ENCODE assay signal across 8 mouse cellular contexts in the genomic region with DNA sequence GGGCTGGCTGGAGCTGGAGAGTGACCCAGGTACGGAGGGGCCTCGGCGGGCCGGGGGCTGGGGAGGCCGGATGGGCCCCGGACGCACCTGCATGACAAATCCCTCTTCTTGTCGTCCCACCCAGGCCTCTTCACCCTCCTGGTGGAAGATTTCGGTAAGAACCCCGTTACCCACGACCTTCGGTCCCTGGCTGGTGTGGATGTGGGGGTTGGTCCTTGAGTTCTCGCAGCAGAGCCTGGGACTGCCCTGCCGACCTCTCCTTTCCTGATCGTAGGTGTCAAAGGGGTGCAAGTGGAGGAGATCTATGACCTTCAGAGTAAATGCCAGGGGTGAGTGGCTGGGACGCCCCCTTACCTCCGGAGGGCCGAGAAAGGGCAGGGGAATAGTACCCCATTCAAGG. TPM values are rescaled to one million over a fixed set of nuclear protein-coding genes. Genes with fewer than 3 reads are reported as not detected.
DNase-seq lines count a peak whose midpoint lies in the region; ATAC-seq and TF ChIP-seq lines count a peak whose summit lies in the region.

No protein-coding gene starts in this region.

- no peaks in the 10 kb centered on the region for H3K9me3 ChIP-seq in embryonic facial prominence, embryonic 12.5 days
- H3K9me3 ChIP-seq in intestine, embryonic 14.5 days (ENCODE audit: control insufficient read depth, low read length), result no peaks in the 10 kb centered on the region

- no peak for TF ChIP-seq POLR2A in myocyte (IDR thresholded peaks at IDR 0.05; ENCODE audit: insufficient read length, low read depth)

- DNase-seq in left cerebral cortex, adult 2 months (ENCODE audit: extremely low spot score in 1 of 2, low spot score in 2 of 2), result no peak
- DNase-seq in left cerebral cortex, postnatal 10 days (ENCODE audit: extremely low spot score in 1 of 2, low spot score in 2 of 2), result no peak
- DNase-seq in intestine, embryonic 14.5 days (ENCODE audit: low spot score), result no peak
- DNase-seq in adrenal gland, adult 18-20 months (ENCODE audit: low spot score in 2 of 2), result no peak
- DNase-seq in urinary bladder, postnatal 36 days (ENCODE audit: low spot score in 2 of 2), result no peak
- DNase-seq in embryo, embryonic 11 days, result no peak

- no peak; the same call in 1 of the 2 replicates for ATAC-seq in embryonic facial prominence, embryonic 12.5 days (ENCODE audit: insufficient number of reproducible peaks, insufficient read depth, low FRiP score, low TSS enrichment)
- no peak for ATAC-seq in intestine, embryonic 14.5 days (replicated peaks; ENCODE audit: low FRiP score, low TSS enrichment, low read depth)

- peaks cover 21% of the 10 kb centered on the region for H3K79me2 ChIP-seq in myocyte (ENCODE audit: control insufficient read depth, insufficient read depth)

- peak overlapping the region; percentile 69 for H3ac ChIP-seq in myocyte (ENCODE audit: control insufficient read depth, insufficient read length)

- 1% methylated on average over 18 of the region's 18 CpGs for WGBS in embryonic facial prominence, embryonic 12.5 days
- WGBS in intestine, embryonic 14.5 days, result under 1% methylated on average over 18 of the region's 18 CpGs

- intact Hi-C loops in left cerebral cortex, adult 2 months (cut with DNase I), result loop anchor here (2.0 to 5.0 kb wide), 3 partner anchors 45 to 234 kb away; partner anchors contain the start of genes Capn7, Gnl3 and Pbrm1
- intact Hi-C loops in left cerebral cortex, postnatal 10 days (cut with DNase I), result loop anchor here (5.0 kb wide), 1 partner anchor 44 kb away; the partner anchor contains the start of gene Tnnc1

- peak overlapping the region; percentile 98 for H3K9ac ChIP-seq in embryonic facial prominence, embryonic 12.5 days
- H3K9ac ChIP-seq in intestine, embryonic 14.5 days (ENCODE audit: low read length), result peak overlapping the region; percentile 96

- peak overlapping the region; percentile 99 for H3K4me3 ChIP-seq in left cerebral cortex, adult 2 months
- peak overlapping the region; percentile 82 for H3K4me3 ChIP-seq in embryonic facial prominence, embryonic 12.5 days
- H3K4me3 ChIP-seq in intestine, embryonic 14.5 days (ENCODE audit: low read depth, low read length), result peak overlapping the region; percentile 97
- H3K4me3 ChIP-seq in myocyte, result peak overlapping the region; percentile 89

- H3K27me3 ChIP-seq in embryonic facial prominence, embryonic 12.5 days, result no peaks in the 10 kb centered on the region
- no peaks in the 10 kb centered on the region for H3K27me3 ChIP-seq in intestine, embryonic 14.5 days (replicated peaks; ENCODE audit: control insufficient read depth, insufficient read depth, low read length)
- H3K27me3 ChIP-seq in myocyte (ENCODE audit: control insufficient read depth, insufficient read depth, insufficient read length), result no peaks in the 10 kb centered on the region

- peak overlapping the region; percentile 89 for H3K27ac ChIP-seq in left cerebral cortex, adult 2 months
- peak overlapping the region; percentile 91; the same call in 1 of the 2 replicates for H3K27ac ChIP-seq in embryonic facial prominence, embryonic 12.5 days
- H3K27ac ChIP-seq in intestine, embryonic 14.5 days (ENCODE audit: low read depth), result peak overlapping the region; percentile 92

- H3K36me3 ChIP-seq in embryonic facial prominence, embryonic 12.5 days, result peaks cover 40% of the 10 kb centered on the region
- peaks cover 41% of the 10 kb centered on the region for H3K36me3 ChIP-seq in intestine, embryonic 14.5 days (ENCODE audit: control insufficient read depth, insufficient read depth, low read length)
- peaks cover 35% of the 10 kb centered on the region for H3K36me3 ChIP-seq in myocyte (ENCODE audit: control insufficient read depth, insufficient read depth)

- TF ChIP-seq CTCF in left cerebral cortex, adult 2 months (IDR thresholded peaks at IDR 0.05), result no peak

- peaks cover 11% of the 10 kb centered on the region for H3K4me1 ChIP-seq in embryonic facial prominence, embryonic 12.5 days
- peaks cover 10% of the 10 kb centered on the region; the same call in 1 of the 2 replicates for H3K4me1 ChIP-seq in intestine, embryonic 14.5 days (replicated peaks; ENCODE audit: control insufficient read depth, insufficient read depth, low read length)

- H3K4me2 ChIP-seq in embryonic facial prominence, embryonic 12.5 days (replicated peaks), result peak overlapping the region; percentile 85
- H3K4me2 ChIP-seq in intestine, embryonic 14.5 days (ENCODE audit: low read length), result peak overlapping the region; percentile 80
- H3K4me2 ChIP-seq in myocyte (ENCODE audit: low read depth), result peak overlapping the region; percentile 90

TF ChIP-seq in myocyte, 11 proteins besides CTCF, POLR2A, EP300 and RAD21:
- no peak for TF ChIP-seq REST (IDR thresholded peaks at IDR 0.05; ENCODE audit: insufficient read depth, insufficient read length)
- no peak for TF ChIP-seq MYOG (IDR thresholded peaks at IDR 0.05; ENCODE audit: control insufficient read depth in 1 of 3, insufficient read depth in 1 of 3, insufficient read length in 2 of 3, low read depth in 2 of 3)
- no peak for TF ChIP-seq TCF12 (IDR thresholded peaks at IDR 0.05; ENCODE audit: insufficient read depth, poor library complexity, severe bottlenecking)
- TF ChIP-seq E2F4 (IDR thresholded peaks at IDR 0.05; ENCODE audit: insufficient read depth), result no peak
- no peak for TF ChIP-seq MAX (IDR thresholded peaks at IDR 0.05; ENCODE audit: low read depth)
- TF ChIP-seq USF1 (IDR thresholded peaks at IDR 0.05; ENCODE audit: low read depth), result no peak
- TF ChIP-seq SRF (IDR thresholded peaks at IDR 0.05; ENCODE audit: control insufficient read depth, insufficient read length, low read depth), result no peak
- no peak for TF ChIP-seq MYOD1 (IDR thresholded peaks at IDR 0.05; ENCODE audit: control insufficient read depth in 1 of 3, insufficient read length in 2 of 3, low read depth in 2 of 3)
- no peak for TF ChIP-seq POLR2AphosphoS2 (IDR thresholded peaks at IDR 0.05; ENCODE audit: insufficient read length, low read depth)
- TF ChIP-seq CEBPB (IDR thresholded peaks at IDR 0.05; ENCODE audit: insufficient read depth, poor library complexity, severe bottlenecking), result no peak
- TF ChIP-seq TCF3 (IDR thresholded peaks at IDR 0.05; ENCODE audit: insufficient read length, low read depth), result no peak

RNA-seq across cellular contexts. Expression of gene Bap1, which starts 0.4 kb away (rescaled TPM):
- 100 to 1,000 TPM; 142 to 146 TPM for total RNA-seq in left cerebral cortex, adult 2 months (2021)
- total RNA-seq in left cerebral cortex, postnatal 10 days (2021), result 100 to 1,000 TPM; 125 to 130 TPM
- polyA plus RNA-seq in embryonic facial prominence, embryonic 12.5 days (2016; fragmentation: Nextera tagmentation; extraction: Ambion mirVana), result 101 and 104 TPM in 2 replicates
- 78.9 and 84.9 TPM in 2 replicates for polyA plus RNA-seq in intestine, embryonic 14.5 days (2014; fragmentation: Nextera tagmentation; extraction: Ambion mirVana)
- polyA plus RNA-seq in myocyte (2012; fragmentation: generic; extraction: Trizol), result 42.6 TPM
- total RNA-seq in adrenal gland, adult 18-20 months (2021), result 10 to 100 TPM; 55.9 to 69.2 TPM

RNA-seq across cellular contexts. Expression of gene Phf7, which starts 0.5 kb away (rescaled TPM):
- total RNA-seq in left cerebral cortex, adult 2 months (2021), result 1 to 10 TPM; 3.3 to 4.3 TPM
- total RNA-seq in left cerebral cortex, postnatal 10 days (2021), result 1 to 10 TPM; 5.0 to 5.3 TPM
- polyA plus RNA-seq in embryonic facial prominence, embryonic 12.5 days (2016; fragmentation: Nextera tagmentation; extraction: Ambion mirVana), result 13.1 and 13.6 TPM in 2 replicates
- polyA plus RNA-seq in intestine, embryonic 14.5 days (2014; fragmentation: Nextera tagmentation; extraction: Ambion mirVana), result 13.7 and 14.4 TPM in 2 replicates
- polyA plus RNA-seq in myocyte (2012; fragmentation: generic; extraction: Trizol), result 5.4 TPM
- 1 to 10 TPM; 5.8 to 6.7 TPM for total RNA-seq in adrenal gland, adult 18-20 months (2021)

RNA-seq across cellular contexts. Expression of gene Sema3g, which starts 34.0 kb away (rescaled TPM):
- 1 to 10 TPM; 5.4 to 6.1 TPM for total RNA-seq in left cerebral cortex, adult 2 months (2021)
- 1 to 10 TPM; 3.6 to 4.4 TPM for total RNA-seq in left cerebral cortex, postnatal 10 days (2021)
- polyA plus RNA-seq in embryonic facial prominence, embryonic 12.5 days (2016; fragmentation: Nextera tagmentation; extraction: Ambion mirVana), result 1.1 and 1.2 TPM in 2 replicates
- polyA plus RNA-seq in intestine, embryonic 14.5 days (2014; fragmentation: Nextera tagmentation; extraction: Ambion mirVana), result 0.23 and 0.55 TPM in 2 replicates
- 1.8 TPM for polyA plus RNA-seq in myocyte (2012; fragmentation: generic; extraction: Trizol)
- total RNA-seq in adrenal gland, adult 18-20 months (2021), result 10 to 100 TPM in 1 of 2 experiments, 1 to 10 TPM in 1; 8.5 to 10.6 TPM

RNA-seq across cellular contexts. Expression of gene Nisch, which starts 34.9 kb away (rescaled TPM):
- 100 to 1,000 TPM; 387 to 407 TPM for total RNA-seq in left cerebral cortex, adult 2 months (2021)
- total RNA-seq in left cerebral cortex, postnatal 10 days (2021), result 100 to 1,000 TPM; 412 to 432 TPM
- 503 and 527 TPM in 2 replicates for polyA plus RNA-seq in embryonic facial prominence, embryonic 12.5 days (2016; fragmentation: Nextera tagmentation; extraction: Ambion mirVana)
- 330 and 367 TPM in 2 replicates for polyA plus RNA-seq in intestine, embryonic 14.5 days (2014; fragmentation: Nextera tagmentation; extraction: Ambion mirVana)
- polyA plus RNA-seq in myocyte (2012; fragmentation: generic; extraction: Trizol), result 266 TPM
- 100 to 1,000 TPM; 257 to 319 TPM for total RNA-seq in adrenal gland, adult 18-20 months (2021)

RNA-seq across cellular contexts. Expression of gene Tnnc1, which starts 43.5 kb away (rescaled TPM):
- total RNA-seq in left cerebral cortex, adult 2 months (2021), result 10 to 100 TPM; 33.8 to 37.7 TPM
- 1 to 10 TPM; 2.9 to 3.7 TPM for total RNA-seq in left cerebral cortex, postnatal 10 days (2021)
- polyA plus RNA-seq in embryonic facial prominence, embryonic 12.5 days (2016; fragmentation: Nextera tagmentation; extraction: Ambion mirVana), result 67.1 and 90.7 TPM in 2 replicates
- polyA plus RNA-seq in intestine, embryonic 14.5 days (2014; fragmentation: Nextera tagmentation; extraction: Ambion mirVana), result 2.2 and 2.6 TPM in 2 replicates
- polyA plus RNA-seq in myocyte (2012; fragmentation: generic; extraction: Trizol), result 7,028 TPM
- total RNA-seq in adrenal gland, adult 18-20 months (2021), result 1 to 10 TPM in 1 of 2 experiments, under 1 TPM in 1; 0.74 to 1.7 TPM
